Mouse (Mus musculus) embryonic facial prominence, embryonic 15.5 days (tissue): ENCODE data around the gene Zfp704. TPM values are rescaled to one million over a fixed set of nuclear protein-coding genes. Genes with fewer than 3 reads are reported as not detected.
A peak's percentile ranks its signal among the peaks of the same experiment; 100 is the strongest.

Experiments
- ATAC-seq: fragments of 200-750 bp; cut with Nextera tagmentation; 2 replicates; pipeline ENCODE4 v1.8.0; 2017; ENCODE audit warnings: low read depth, moderate TSS enrichment; ENCODE audit not compliant: insufficient number of reproducible peaks, low FRiP score, low TSS enrichment
- H3K27ac ChIP-seq: fragments of 300-500 bp; sonication (generic); replicated peaks from 2 replicates; pipeline ENCODE4 v1.5.1; 2015; ENCODE audit warnings: mild to moderate bottlenecking, inconsistent platforms
- H3K27me3 ChIP-seq: fragments of 300-500 bp; sonication (generic); 2 replicates; pipeline ENCODE4 v1.6.1; 2015; ENCODE audit warnings: inconsistent platforms
- H3K36me3 ChIP-seq: fragments of 300-500 bp; sonication (generic); 2 replicates; pipeline ENCODE4 v1.6.1; 2015; ENCODE audit warnings: mild to moderate bottlenecking, inconsistent platforms
- H3K4me1 ChIP-seq: fragments of 300-500 bp; sonication (generic); 2 replicates; pipeline ENCODE4 v1.6.1; 2015; ENCODE audit warnings: inconsistent platforms
- H3K4me2 ChIP-seq: fragments of 300-500 bp; sonication (generic); replicated peaks from 2 replicates; pipeline ENCODE4 v1.6.1; 2015; ENCODE audit warnings: mild to moderate bottlenecking, inconsistent platforms
- H3K4me3 ChIP-seq: fragments of 300-500 bp; sonication (generic); replicated peaks from 2 replicates; pipeline ENCODE4 v1.5.1; 2015; ENCODE audit warnings: mild to moderate bottlenecking, inconsistent platforms
- H3K9ac ChIP-seq: fragments of 300-500 bp; sonication (generic); 2 replicates; pipeline ENCODE4 v1.6.1; 2015; ENCODE audit warnings: inconsistent platforms
- H3K9me3 ChIP-seq: fragments of 300-500 bp; sonication (generic); replicated peaks from 2 replicates; pipeline ENCODE4 v1.6.1; 2016; ENCODE audit warnings: inconsistent platforms
- WGBS: fragments of 180-500 bp; shearing (Covaris S2); methylation state at CpG from one replicate; pipeline ENCODE4 v1.1.7; 2015; 5-methylcytosine and 5-hydroxymethylcytosine counted together
- polyA plus RNA-seq: library from polyadenylated mRNA; unstranded; fragments of >200 nt; fragmentation: Nextera tagmentation; extraction: Ambion mirVana; gene quantifications from 2 replicates; pipeline ENCODE4 v1.2.1, GENCODE M21; 2015

Zfp704 gene
- polyA plus RNA-seq, 1 experiment from 2014 or later: 9.0 TPM

DNA sequence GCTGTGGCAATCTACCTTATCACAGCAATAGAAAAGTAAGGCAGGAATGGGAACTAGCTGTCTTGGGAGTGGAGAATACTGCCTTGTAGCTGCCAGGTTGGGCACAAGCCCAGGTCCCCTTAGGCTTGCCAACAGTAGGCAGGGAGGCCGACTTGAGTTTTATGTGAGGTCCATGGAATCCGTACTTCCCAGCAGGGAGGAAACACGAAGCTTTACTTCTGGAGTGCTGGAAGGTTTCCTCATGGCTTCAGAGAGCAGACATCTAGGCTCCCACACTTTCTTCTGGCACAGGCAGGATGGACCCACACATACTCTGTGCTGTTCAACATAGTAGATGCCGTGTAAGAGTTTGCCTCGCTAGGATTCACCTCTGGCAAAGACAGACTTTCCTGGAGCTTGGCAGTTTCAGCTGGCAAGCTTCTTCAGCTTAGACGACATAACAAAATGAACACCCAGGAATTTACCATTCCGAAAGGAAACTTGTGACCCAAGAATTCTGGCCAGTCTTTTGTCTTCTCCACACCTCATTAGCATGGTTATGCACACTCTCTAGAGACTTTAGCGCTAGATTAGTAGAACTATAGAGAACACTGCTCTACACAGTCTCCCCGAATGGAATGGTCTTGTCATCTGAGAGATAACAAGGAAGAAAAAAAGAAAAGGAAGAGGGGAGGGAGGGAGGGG lies 79.6 kb downstream of the Zfp704 start:
- Histone ChIP-seq H3K27me3 (no peaks in the 10 kb centered on the region), H3K4me2 (no peak overlapping the region), H3K36me3 (no peaks in the 10 kb centered on the region), H3K4me1 (0 out of 2 replicates have a peak, but pooled peaks cover 4% of the 10 kb centered on the region), H3K4me3 (no peak overlapping the region), H3K9ac (no peak overlapping the region), H3K9me3 (no peaks in the 10 kb centered on the region), H3K27ac (no peak overlapping the region)
- no peak for ATAC-seq
- 71% methylated on average over 9 of the region's 9 CpGs for WGBS

DNA sequence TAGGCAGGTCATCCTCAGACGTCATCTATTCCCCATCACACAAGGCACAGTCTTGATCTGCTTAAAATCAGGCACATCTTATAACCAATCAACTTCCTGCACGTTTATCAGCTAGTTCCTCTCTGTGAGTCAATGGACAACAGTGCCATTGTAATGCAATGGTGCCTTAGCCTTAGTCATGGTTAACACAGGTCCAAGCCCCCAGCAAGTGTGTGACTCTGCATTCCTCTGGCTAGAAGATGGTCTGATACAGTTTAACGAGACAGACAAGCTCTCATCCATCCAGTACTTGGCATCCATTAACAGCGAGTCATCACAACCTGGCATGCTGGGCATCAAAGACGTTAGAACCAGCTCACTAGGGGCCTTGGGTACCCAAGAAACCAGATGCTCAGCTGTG lies 85.5 kb downstream of the Zfp704 start:
- no peaks in the 10 kb centered on the region for H3K36me3 ChIP-seq
- no peak overlapping the region for H3K27ac ChIP-seq
- no peaks in the 10 kb centered on the region for H3K9me3 ChIP-seq
- H3K4me2 ChIP-seq: no peak overlapping the region
- H3K27me3 ChIP-seq: no peaks in the 10 kb centered on the region
- 46% methylated on average over 5 of the region's 5 CpGs for WGBS
- peaks cover 48% of the 10 kb centered on the region for H3K4me1 ChIP-seq
- no peak overlapping the region for H3K9ac ChIP-seq
- ATAC-seq: no peak
- H3K4me3 ChIP-seq: no peak overlapping the region

DNA sequence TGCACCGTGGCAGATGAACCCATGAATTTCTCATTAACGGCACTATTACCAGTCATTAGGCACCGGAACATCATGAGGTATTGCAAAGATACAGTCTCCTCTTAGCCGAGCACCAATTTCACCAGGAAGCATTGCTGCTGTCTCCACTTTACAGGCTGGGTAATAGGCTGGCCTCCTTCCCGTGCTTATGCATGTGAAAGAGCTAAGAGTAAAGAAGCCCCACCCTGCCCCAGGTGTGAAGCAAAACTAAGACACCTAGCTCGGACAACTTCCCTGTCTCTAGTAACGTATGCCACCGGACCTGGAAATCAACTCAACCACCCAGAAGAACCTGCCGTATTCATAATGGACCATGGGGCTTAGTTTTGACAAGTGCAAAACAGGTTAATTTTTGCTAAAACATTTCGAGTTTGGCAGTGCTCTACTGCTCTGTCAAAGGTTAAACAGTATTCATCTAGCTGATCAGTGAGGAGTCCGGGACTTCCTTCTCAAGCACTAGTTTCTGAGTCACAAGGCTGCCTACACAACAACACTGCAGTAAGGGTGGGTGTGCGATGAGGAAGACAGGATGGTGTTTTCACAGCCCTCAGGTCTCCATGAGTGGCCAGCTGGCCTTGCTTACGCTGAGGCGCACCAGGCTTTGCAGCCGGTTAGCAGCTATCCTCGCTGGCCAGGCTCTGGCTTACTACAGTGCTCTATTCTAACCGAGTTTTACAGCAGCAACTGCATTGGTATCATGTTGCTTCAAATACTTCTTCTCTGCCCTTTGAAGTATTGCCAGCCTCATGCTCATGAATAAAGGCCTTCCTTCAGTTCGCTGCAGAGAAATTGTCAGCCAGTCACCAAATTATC lies 86.6 kb downstream of the Zfp704 start:
- WGBS: 40% methylated on average over 18 of the region's 18 CpGs
- Histone ChIP-seq H3K36me3 (no peaks in the 10 kb centered on the region), H3K27me3 (no peaks in the 10 kb centered on the region), H3K9ac (no peak overlapping the region), H3K27ac (peak overlapping the region; percentile 74), H3K9me3 (no peaks in the 10 kb centered on the region), H3K4me1 (peaks cover 54% of the 10 kb centered on the region), H3K4me2 (no peak overlapping the region), H3K4me3 (no peak overlapping the region)
- ATAC-seq: no peak

DNA sequence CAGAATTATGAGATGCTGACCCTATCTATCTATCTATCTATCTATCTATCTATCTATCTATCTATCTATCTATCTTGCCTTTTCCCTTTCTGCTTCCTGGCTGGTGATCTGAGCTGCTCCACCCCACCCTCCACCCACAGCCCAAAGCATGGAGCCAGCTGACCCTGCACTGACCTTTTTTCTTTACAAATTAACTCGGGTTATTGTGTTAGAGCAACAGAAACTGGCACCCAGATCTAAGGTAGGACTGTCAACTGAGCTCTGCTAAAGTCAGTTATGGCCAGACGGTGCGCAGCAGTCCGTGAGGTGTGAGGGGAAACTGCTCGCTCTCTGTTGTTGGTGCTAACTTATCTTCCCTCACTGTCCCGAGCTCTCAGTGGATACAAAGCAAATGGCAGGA lies 87.9 kb downstream of the Zfp704 start:
- no peak overlapping the region for H3K9ac ChIP-seq
- H3K27ac ChIP-seq: no peak overlapping the region
- WGBS: 69% methylated on average over 6 of the region's 6 CpGs
- H3K27me3 ChIP-seq: no peaks in the 10 kb centered on the region
- H3K9me3 ChIP-seq: no peaks in the 10 kb centered on the region
- ATAC-seq: no peak
- no peak overlapping the region for H3K4me2 ChIP-seq
- H3K4me1 ChIP-seq: peaks cover 59% of the 10 kb centered on the region
- no peaks in the 10 kb centered on the region for H3K36me3 ChIP-seq
- no peak overlapping the region for H3K4me3 ChIP-seq

DNA sequence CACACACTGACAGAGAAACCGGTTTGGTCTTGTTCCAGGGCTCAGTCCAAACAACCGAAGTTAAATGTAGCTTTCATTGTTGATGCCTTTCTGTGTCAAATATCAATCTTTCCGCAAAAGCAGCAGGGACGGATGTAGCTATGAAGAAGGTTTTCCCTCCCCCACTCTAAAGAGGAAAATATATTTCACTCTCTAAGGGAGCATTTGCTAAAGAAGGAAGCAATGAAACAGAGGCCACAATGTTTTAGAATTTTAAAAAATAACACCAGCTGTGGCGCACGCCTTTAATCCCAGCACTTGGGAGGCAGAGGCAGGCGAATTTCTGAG lies 89.2 kb downstream of the Zfp704 start:
- Histone ChIP-seq H3K9me3 (no peaks in the 10 kb centered on the region), H3K36me3 (no peaks in the 10 kb centered on the region), H3K9ac (no peak overlapping the region), H3K4me1 (peaks cover 60% of the 10 kb centered on the region), H3K4me2 (peak overlapping the region; percentile 23; the same call in 1 of the 2 replicates), H3K27ac (peak overlapping the region; percentile 90), H3K4me3 (no peak overlapping the region), H3K27me3 (no peaks in the 10 kb centered on the region)
- WGBS: 26% methylated on average over 7 of the region's 7 CpGs
- ATAC-seq: no peak

DNA sequence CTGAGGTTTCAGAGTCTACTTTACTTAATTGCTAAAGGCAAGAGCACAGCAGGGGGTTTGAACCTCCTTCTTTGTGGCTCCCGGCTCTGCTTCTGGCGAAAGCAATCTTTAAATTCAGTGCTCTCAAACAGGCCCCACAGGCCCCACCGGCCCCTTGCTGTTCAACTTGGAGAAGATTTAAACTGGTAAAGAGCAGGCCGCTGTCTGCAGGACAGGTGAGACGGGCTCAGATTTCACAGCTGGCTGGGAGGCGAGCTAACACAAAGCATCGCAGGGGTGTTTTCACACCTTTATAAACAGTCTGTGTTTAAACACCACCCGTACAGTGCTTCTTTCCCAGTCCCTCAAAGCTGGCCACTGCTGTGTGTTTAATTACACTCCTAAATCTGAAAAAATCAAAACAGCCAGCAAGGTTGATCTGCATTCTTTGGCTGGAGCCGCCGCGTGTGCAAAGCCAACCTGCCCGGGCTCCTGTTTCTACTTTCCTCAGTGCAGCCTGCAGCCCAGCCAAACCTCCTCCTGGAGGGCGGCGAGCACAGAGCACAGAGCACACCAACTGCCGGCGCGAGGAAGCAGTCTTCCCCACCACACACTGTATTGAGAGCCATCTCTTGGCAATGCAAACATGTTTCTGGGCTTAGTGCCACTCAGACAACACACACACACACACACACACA lies 89.7 kb downstream of the Zfp704 start:
- WGBS: 8% methylated on average over 17 of the region's 17 CpGs
- Histone ChIP-seq H3K4me1 (peaks cover 63% of the 10 kb centered on the region), H3K4me2 (peak overlapping the region; percentile 23), H3K9ac (no peak overlapping the region), H3K27me3 (no peaks in the 10 kb centered on the region), H3K9me3 (no peaks in the 10 kb centered on the region), H3K36me3 (no peaks in the 10 kb centered on the region), H3K27ac (peak overlapping the region; percentile 90), H3K4me3 (0 out of 2 replicates have a peak overlapping the region, but pooled peaks have one; percentile 13)
- ATAC-seq: peak; percentile 93

DNA sequence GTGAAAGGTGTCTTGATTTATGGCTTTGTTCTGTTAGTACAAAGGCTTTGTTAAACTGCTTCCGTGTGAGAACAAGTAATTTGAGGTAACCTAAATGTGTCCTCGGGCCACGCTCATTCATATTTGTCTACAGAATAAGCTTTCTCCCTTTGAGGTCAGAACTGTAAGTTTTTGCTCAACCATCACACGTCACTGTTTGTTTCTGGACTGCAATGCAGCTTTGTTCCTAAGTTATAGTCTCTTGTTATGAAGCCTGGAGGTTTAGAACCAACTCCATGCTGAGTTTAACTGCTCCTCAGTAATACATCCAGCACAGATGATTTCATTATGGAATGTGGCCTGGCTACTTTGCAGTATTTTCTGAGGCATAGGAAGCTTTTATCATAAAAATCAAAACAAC lies 90.4 kb downstream of the Zfp704 start:
- Histone ChIP-seq H3K9me3 (no peaks in the 10 kb centered on the region), H3K36me3 (no peaks in the 10 kb centered on the region), H3K27ac (peak overlapping the region; percentile 90), H3K4me1 (peaks cover 61% of the 10 kb centered on the region), H3K9ac (no peak overlapping the region), H3K4me3 (no peak overlapping the region), H3K4me2 (no peak overlapping the region), H3K27me3 (no peaks in the 10 kb centered on the region)
- WGBS: 57% methylated on average over 4 of the region's 4 CpGs
- ATAC-seq: no peak

DNA sequence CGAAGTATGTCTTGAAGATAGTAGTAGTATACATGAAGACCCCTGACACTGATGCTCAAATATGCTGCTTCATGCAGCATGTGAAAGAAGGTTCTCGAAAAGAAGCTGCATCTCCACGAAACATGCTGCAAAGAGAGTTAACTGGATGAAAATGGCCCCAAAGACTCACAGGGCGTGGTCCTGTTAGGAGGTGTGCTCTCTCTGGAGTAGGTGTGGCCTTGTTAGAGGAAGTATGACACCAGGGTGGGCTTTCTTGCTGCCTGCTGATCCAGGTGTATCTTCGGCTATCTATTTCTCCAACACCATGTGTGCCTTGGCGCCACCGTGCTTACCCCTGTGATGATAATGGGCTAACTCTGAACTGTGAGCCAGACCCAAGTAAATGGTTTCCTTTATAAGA lies 90.9 kb downstream of the Zfp704 start:
- Histone ChIP-seq H3K27me3 (no peaks in the 10 kb centered on the region), H3K36me3 (no peaks in the 10 kb centered on the region), H3K4me1 (peaks cover 58% of the 10 kb centered on the region), H3K4me3 (no peak overlapping the region), H3K27ac (peak overlapping the region; percentile 90), H3K4me2 (no peak overlapping the region), H3K9me3 (no peaks in the 10 kb centered on the region), H3K9ac (no peak overlapping the region)
- 88% methylated on average over 7 of the region's 7 CpGs for WGBS
- no peak for ATAC-seq

DNA sequence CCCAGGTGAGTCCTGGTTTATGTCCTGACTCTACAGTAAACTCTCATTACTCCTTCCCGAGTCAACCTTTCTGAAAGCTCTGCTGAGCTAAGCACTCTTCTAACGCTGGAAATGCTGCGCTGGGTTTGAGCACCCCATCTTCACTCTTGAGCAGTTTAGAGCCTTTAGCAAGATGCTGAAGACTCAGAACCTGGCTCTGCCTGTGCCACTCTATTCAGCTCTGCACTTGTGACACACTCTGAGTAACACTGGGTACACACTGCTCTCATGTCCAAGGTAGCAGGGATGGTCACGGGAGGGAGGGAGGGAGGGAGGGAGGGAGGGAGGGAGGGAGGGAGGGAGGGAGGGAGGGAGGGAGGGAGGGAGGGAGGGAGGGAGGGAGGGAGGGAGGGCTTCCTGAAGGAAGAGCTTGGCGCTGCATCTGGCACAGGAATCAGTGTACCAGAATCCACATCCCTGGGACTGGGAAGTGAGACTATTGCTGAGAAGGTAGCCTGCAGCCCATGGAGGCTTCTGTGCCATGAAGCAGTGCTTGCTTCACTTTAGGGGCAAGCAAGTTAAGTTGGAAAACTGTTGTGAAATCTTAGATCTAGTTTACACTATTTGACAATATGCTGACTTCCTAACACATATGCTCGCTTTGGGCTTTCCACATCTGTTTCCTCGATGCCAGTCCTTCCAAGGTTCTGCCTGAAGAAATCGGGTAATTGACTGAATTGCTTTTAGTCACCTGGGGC lies 93.6 kb downstream of the Zfp704 start:
- Histone ChIP-seq H3K4me1 (peaks cover 43% of the 10 kb centered on the region), H3K4me2 (no peak overlapping the region), H3K27ac (no peak overlapping the region), H3K4me3 (no peak overlapping the region), H3K36me3 (no peaks in the 10 kb centered on the region), H3K27me3 (no peaks in the 10 kb centered on the region), H3K9me3 (no peaks in the 10 kb centered on the region), H3K9ac (no peak overlapping the region)
- ATAC-seq: no peak
- WGBS: 47% methylated on average over 7 of the region's 8 CpGs

DNA sequence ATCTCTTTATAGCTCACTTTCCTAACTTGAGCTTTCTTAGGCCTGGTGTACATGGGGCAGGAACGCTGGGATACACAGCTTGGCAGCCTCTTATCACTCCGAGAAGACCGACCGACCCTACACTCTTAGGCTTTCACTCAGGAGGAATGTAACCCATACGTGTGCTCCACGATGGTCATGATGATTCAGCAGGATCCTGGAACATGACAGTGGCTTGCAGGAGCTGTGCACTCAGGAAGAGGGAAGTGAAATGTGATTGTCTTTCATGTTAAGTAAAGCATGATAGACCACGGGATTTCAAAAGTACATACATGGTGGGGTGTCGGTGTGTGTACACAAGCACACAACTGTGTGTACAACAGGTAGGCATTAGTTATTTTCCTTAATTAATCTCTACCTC lies 94.4 kb downstream of the Zfp704 start:
- Histone ChIP-seq H3K36me3 (no peaks in the 10 kb centered on the region), H3K9ac (no peak overlapping the region), H3K4me2 (no peak overlapping the region), H3K4me3 (no peak overlapping the region), H3K9me3 (no peaks in the 10 kb centered on the region), H3K27ac (no peak overlapping the region), H3K27me3 (no peaks in the 10 kb centered on the region), H3K4me1 (peaks cover 35% of the 10 kb centered on the region)
- 65% methylated on average over 8 of the region's 8 CpGs for WGBS
- ATAC-seq: no peak

DNA sequence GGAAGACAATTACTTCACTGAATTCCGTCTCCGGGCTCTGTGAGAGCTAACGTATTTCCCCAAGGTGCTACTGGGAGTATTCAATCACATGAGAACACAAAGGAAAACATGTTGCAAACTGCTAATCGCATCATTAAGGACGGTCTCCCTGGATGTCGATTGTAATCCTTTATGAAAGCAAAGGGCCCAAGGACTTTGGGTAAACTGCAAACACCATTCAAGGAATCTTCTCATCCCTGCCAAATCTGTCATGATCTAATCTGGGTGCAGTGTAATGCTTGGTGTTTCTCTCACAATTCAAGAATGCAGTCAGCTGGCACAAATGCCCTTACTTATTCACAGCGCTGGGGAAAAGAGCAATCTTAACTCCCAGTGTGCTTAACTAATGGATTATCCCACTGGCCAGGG lies 96.2 kb downstream of the Zfp704 start:
- Histone ChIP-seq H3K27ac (no peak overlapping the region), H3K27me3 (no peaks in the 10 kb centered on the region), H3K9ac (no peak overlapping the region), H3K36me3 (no peaks in the 10 kb centered on the region), H3K4me3 (no peak overlapping the region), H3K4me1 (peaks cover 19% of the 10 kb centered on the region), H3K9me3 (no peaks in the 10 kb centered on the region), H3K4me2 (no peak overlapping the region)
- 50% methylated on average over 7 of the region's 7 CpGs for WGBS
- no peak for ATAC-seq
